Mouse (Mus musculus): ENCODE measurements around the gene Rgs11.

Gene Rgs11

GRCm38 (mm10) chr17:26232863-26233262, 30.1 kb downstream of the Rgs11 start:
- DNase-seq: no peak

- no peak for DNase-seq
These were observed 31.6 kb downstream of the Rgs11 start for GRCm38 (mm10) chr17:26234386-26234785.

GRCm38 (mm10) chr17:26235077-26235815, 32.5 kb downstream of the Rgs11 start:
- DNase-seq: no peak

- no peak for DNase-seq
These were observed 34.9 kb downstream of the Rgs11 start for GRCm38 (mm10) chr17:26237667-26238066.

- DNase-seq: no peak
These were observed 36.8 kb downstream of the Rgs11 start for GRCm38 (mm10) chr17:26239551-26239950.

- DNase-seq: no peak
These were observed 37.5 kb downstream of the Rgs11 start for GRCm38 (mm10) chr17:26240120-26240790.

GRCm38 (mm10) chr17:26240990-26241389, 38.2 kb downstream of the Rgs11 start:
- no peak for DNase-seq

GRCm38 (mm10) chr17:26243471-26244100, 40.8 kb downstream of the Rgs11 start:
- peak; percentile 53 for DNase-seq

GRCm38 (mm10) chr17:26244101-26244841, 41.5 kb downstream of the Rgs11 start, which contains the start of gene Fam234a:
Gene Fam234a, minus strand, starts transcription at chr17:26244242.
- DNase-seq: peak; percentile 90

- no peak for DNase-seq
These were observed 49.3 kb downstream of the Rgs11 start for GRCm38 (mm10) chr17:26251886-26252538.

GRCm38 (mm10) chr17:26252539-26253251, 49.9 kb downstream of the Rgs11 start, which contains the start of gene Luc7l:
Gene Luc7l, plus strand, starts transcription at chr17:26252896.
- DNase-seq: peak; percentile 92

GRCm38 (mm10) chr17:26253399-26253798, 50.6 kb downstream of the Rgs11 start:
- no peak for DNase-seq

GRCm38 (mm10) chr17:26255313-26255712, 52.6 kb downstream of the Rgs11 start:
- no peak for DNase-seq
